Mouse (Mus musculus) ES-Bruce4 (cell line): ENCODE data around the gene Cfap54.

Experiments used
- CTCF ChIP-seq: IDR thresholded peaks from one replicate; pipeline ENCODE4 v1.8.1; 2011; ENCODE audit warnings: low read depth, low read length
- POLR2A ChIP-seq: IDR thresholded peaks from one replicate; pipeline ENCODE4 v1.8.1; 2011; ENCODE audit warnings: low read length; ENCODE audit not compliant: insufficient read depth

DNA sequence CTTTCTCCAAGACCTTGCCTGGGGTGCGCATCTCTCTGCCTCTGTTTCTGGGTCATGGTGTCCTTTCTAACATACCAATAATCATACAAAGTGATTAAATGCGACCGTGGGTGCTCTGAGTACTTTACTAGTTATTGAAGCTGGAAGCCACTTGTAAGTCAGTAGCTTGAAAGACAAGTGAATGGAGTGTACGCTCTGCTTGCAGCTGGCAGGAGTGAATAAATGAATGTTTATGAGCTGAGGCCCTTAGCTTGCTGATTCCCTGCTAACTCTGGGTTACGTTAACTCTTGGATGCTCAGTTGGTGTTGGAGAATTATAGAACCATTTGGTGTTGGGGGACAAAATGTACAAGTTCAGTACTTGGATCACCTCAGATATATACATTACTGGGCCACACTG, 298.7 kb downstream of the Cfap54 start:
- TF ChIP-seq CTCF (no peak), POLR2A (no peak)
